Mouse (Mus musculus) lung, postnatal 4 days (tissue): ENCODE data around the gene Tgm1.

Experiments
- DNase-seq, 2 experiments: peaks; one replicate each; pipeline ENCODE4 v3.0.0; 2021

Tgm1 gene

GRCm38 (mm10) chr14:55713729-55714122 lies at the start of gene Tgm1:
TSS of gene Tgm1 (minus strand) at chr14:55713926.
- no peak for DNase-seq

GRCm38 (mm10) chr14:55763166-55763565 lies 49.4 kb upstream of the Tgm1 start:
- peak; percentile 55 to 70 for DNase-seq

GRCm38 (mm10) chr14:55762001-55762821 lies 48.5 kb upstream of the Tgm1 start:
- peak; percentile 73 to 77 for DNase-seq

- no peak for DNase-seq
Measured at GRCm38 (mm10) chr14:55761163-55761562, 47.4 kb upstream of the Tgm1 start, which contains the start of gene Ltb4r2. TSS of gene Ltb4r2 (plus strand) at chr14:55761428.

- DNase-seq = peak; percentile 84 to 90
Measured at GRCm38 (mm10) chr14:55760156-55760555, 46.4 kb upstream of the Tgm1 start.

GRCm38 (mm10) chr14:55758363-55758784 lies 44.6 kb upstream of the Tgm1 start, which contains the start of gene Cideb:
TSS of gene Cideb (minus strand) at chr14:55758458.
- peak in 1 of 2 experiments; percentile 65 for DNase-seq

GRCm38 (mm10) chr14:55757566-55757965 lies 43.8 kb upstream of the Tgm1 start:
- no peak for DNase-seq

GRCm38 (mm10) chr14:55747051-55747847 lies 33.5 kb upstream of the Tgm1 start:
- DNase-seq = no peak

- DNase-seq = no peak
Measured at GRCm38 (mm10) chr14:55745861-55746237, 32.1 kb upstream of the Tgm1 start.

- peak; percentile 92 for DNase-seq
Measured at GRCm38 (mm10) chr14:55745180-55745860, 31.6 kb upstream of the Tgm1 start, which contains the start of the genes Dhrs1 and Nop9. TSS of gene Dhrs1 (minus strand) at chr14:55745690. TSS of gene Nop9 (plus strand) at chr14:55745693.

- peak; percentile 83 to 91 for DNase-seq
Measured at GRCm38 (mm10) chr14:55743711-55744110, 30.0 kb upstream of the Tgm1 start.

- DNase-seq = no peak
Measured at GRCm38 (mm10) chr14:55737086-55737687, 23.5 kb upstream of the Tgm1 start.

GRCm38 (mm10) chr14:55735758-55736157 lies 22.0 kb upstream of the Tgm1 start:
- no peak for DNase-seq

- DNase-seq = no peak
Measured at GRCm38 (mm10) chr14:55735334-55735733, 21.6 kb upstream of the Tgm1 start.

- DNase-seq = no peak
Measured at GRCm38 (mm10) chr14:55734869-55735268, 21.1 kb upstream of the Tgm1 start.

GRCm38 (mm10) chr14:55733889-55734288 lies 20.2 kb upstream of the Tgm1 start:
- DNase-seq = no peak

- no peak for DNase-seq
Measured at GRCm38 (mm10) chr14:55730531-55731032, 16.9 kb upstream of the Tgm1 start.

- DNase-seq = no peak
Measured at GRCm38 (mm10) chr14:55730116-55730515, 16.4 kb upstream of the Tgm1 start.

GRCm38 (mm10) chr14:55727889-55728685 lies 14.4 kb upstream of the Tgm1 start:
- DNase-seq = no peak

GRCm38 (mm10) chr14:55726261-55726660 lies 12.5 kb upstream of the Tgm1 start:
- no peak for DNase-seq

GRCm38 (mm10) chr14:55724411-55724871 lies 10.7 kb upstream of the Tgm1 start:
- peak; percentile 50 to 60 for DNase-seq
